Mouse (Mus musculus) bone marrow, adult 2 months (tissue): Measurements from ENCODE around the gene Itsn2.
A peak's percentile ranks its signal among the peaks of the same experiment; 100 is the strongest.

Source experiments
- CTCF ChIP-seq: fragments of 200-500 bp; IDR thresholded peaks from 2 replicates; pipeline ENCODE4 v1.5.1; 2011; ENCODE audit warnings: low read length, control low read depth; ENCODE audit not compliant: control insufficient read depth, insufficient read depth
- POLR2A ChIP-seq: fragments of 200-500 bp; IDR thresholded peaks from 2 replicates; pipeline ENCODE4 v1.6.1; 2011; ENCODE audit warnings: low read depth, mild to moderate bottlenecking, control low read depth, low read length, borderline replicate concordance; ENCODE audit not compliant: control insufficient read depth

- TF ChIP-seq POLR2A, result peak; percentile 66; the same call in 1 of the 2 replicates
- TF ChIP-seq CTCF, result no peak
Observed at GRCm38 (mm10) chr12:4592541-4593165, at the start of gene Itsn2, which contains the start of gene Gm3625.
